Mouse (Mus musculus): ENCODE measurements around the gene Aadac.

DNA sequence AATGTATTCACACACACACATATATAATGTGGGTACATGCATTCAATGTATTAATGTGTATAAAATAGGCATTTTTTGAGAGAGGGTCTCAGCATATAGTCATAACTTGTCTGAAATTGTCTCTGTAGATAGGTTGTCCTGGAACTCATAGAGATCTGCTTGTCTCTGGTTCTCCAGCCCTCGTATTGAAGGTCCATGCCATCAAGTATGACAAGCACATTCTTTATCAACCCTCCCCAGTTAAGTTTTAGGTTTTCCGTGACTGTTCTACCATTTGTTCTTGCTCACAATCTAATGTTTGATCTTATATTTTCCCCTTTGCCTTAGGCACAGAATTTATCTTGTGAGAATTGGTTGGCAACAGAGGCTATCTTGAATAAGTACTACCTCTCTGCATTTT is 60.2 kb downstream of the Aadac start:
- TF ChIP-seq MXI1 (IDR thresholded peaks at IDR 0.05; ENCODE audit: low read depth, low read length): no peak
- TF ChIP-seq RCOR1 (conservative IDR thresholded peaks at IDR 0.05; ENCODE audit: low read depth, low read length): no peak
- no peak for TF ChIP-seq SMC3 (IDR thresholded peaks at IDR 0.05; ENCODE audit: low read depth, low read length)
- no peak for TF ChIP-seq CTCF (conservative IDR thresholded peaks at IDR 0.05 in 1 of 2, IDR thresholded peaks at IDR 0.05 in 1 of 2; ENCODE audit: low read depth in 2 of 2, low read length in 2 of 2)
- TF ChIP-seq CHD1 (IDR thresholded peaks at IDR 0.05; ENCODE audit: low read depth, low read length): no peak
- TF ChIP-seq PAX5 (IDR thresholded peaks at IDR 0.05; ENCODE audit: low read length): no peak
- no peak for TF ChIP-seq JUND (conservative IDR thresholded peaks at IDR 0.05; ENCODE audit: low read depth, low read length)
